Mouse (Mus musculus) erythroid progenitor cell, adult 5-6 weeks (primary cell): ENCODE data around the gene Spout1. TPM values are rescaled to one million over a fixed set of nuclear protein-coding genes. Genes with fewer than 3 reads are reported as not detected.

Experiments used
- ATAC-seq: replicated peaks from 2 replicates; pipeline ENCODE4 v1.8.0; 2016; ENCODE audit warnings: moderate number of reproducible peaks, mild to moderate bottlenecking, moderate TSS enrichment, inconsistent platforms; ENCODE audit not compliant: poor library complexity, low FRiP score, severe bottlenecking
- total RNA-seq, 2 experiments: library from RNA; stranded (forward) in 1 of 2; stranded (reverse) in 1 of 2; fragments of 150-400 nt in 1 of 2; fragments of 186-747, 209-891 nt in 1 of 2; gene quantifications; 2 replicates each; pipeline versions ENCODE4 v1.2.3 to v1.2.4; 2015 to 2017; ENCODE audit warnings: low replicate concordance in 2 of 2

Spout1 gene
- total RNA-seq (2015; ENCODE audit: low replicate concordance) (2.9 and 10.5 TPM in 2 replicates), total RNA-seq (2017; ENCODE audit: low replicate concordance) (3.5 and 7.6 TPM in 2 replicates)

DNA sequence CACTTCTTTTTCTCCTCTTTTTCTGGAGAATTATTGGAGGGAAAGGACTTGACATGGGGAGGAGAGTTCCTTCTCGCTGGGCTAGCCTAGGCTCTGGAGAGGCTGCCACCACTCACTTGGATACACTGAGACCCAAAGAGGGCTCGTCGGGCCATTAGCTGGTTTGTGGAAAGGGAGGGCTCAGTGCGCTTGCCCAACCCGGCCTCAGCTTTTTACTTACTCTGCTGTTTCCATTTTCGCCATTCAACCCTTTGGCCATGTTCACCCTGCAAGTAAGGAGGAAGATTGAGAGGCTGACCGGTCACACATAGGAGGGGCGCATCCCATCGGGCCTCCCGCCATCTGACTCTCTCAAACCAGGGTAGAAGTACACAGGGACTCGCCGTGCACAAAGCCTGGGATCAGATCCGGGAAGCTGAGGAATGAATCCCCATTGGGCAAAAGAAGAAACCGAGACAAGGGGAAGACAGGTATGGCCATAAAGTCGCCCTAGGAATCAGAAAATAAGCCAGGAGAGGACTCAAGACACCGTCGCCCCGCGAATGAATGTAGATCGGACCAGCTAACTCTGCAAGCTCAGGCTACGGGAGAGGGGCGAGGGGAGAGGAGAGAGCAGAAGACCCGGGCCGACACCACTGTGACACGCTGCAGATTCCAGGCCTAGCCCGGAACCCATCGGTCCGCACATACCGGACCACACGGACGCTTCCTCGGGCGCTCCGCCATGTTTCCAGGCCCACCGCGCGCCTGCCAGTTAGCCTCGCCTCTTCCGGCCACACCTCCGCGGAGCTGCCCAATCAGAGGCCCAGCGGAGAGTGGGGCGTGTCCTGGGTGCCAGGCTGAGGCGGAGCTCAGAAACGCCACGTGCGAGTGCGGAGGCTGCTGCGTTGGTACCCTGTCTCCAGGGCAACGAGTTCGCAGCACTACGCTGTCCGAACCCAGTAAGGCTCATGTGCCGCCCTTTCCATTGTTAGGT is at the start of gene Spout1:
Gene Spout1, minus strand, starts transcription at position 760 of the 976 bp plus-strand sequence.
- peak; percentile 99 for ATAC-seq

DNA sequence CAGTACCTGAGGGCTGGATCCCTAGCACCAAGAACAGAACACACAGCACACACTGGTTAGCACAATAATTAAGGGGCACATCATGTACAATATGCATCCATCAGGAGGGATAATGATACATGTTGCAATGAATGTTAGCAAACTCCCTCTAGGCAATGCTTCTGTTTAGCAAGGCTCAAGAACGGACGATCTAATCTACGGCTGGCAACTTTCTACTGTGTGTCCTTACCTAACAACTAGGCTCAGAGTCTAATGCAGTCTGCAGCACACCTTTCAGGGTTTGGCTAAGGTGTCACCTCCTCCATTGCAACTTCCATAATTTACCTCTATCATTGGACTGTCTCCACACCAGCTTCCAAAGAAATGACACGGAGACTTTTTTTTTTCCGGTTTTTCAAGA is 38.0 kb upstream of the Spout1 start:
- no peak for ATAC-seq

GRCm38 (mm10) chr2:30215493-30215892 is 37.2 kb upstream of the Spout1 start:
- ATAC-seq: no peak

DNA sequence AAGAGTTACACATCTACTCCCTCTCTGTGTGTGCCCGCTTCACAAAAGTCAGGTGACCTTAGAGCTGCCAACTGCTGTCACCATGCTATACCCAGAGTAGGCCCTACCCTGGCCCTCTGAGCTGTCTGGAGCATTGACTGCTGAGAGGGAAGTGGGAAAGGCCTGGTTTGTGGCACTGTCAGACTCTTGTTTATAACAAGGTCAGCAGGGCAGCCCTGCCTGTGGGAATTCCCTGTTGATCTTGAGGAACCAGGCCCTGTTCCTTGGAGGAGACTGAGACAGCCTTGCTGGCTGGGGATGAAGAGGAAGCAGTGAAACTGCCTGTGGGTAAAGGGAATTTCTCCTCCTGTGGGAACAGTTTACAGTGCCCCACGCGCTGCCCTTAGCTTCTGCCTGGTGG is 36.5 kb upstream of the Spout1 start:
- ATAC-seq: no peak

GRCm38 (mm10) chr2:30212951-30213350 is 34.7 kb upstream of the Spout1 start:
- no peak for ATAC-seq

DNA sequence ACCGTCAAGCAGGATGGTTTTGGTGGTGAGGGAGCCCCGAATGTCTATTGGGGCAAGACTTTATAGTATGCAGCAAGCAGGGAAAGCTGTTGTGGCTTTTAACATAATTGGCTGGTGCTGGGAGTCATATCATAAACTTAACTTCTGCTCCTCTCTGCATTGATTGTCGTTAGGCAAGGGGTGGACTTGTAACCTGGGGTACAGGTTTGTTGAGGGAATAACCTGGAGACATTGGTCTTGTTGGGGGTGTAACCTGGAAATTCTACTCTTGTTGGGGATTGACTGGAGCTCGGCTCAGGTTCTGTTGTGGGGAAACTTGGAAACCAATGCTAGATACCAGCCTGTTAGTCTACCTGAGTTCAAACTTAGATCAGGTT is 33.9 kb upstream of the Spout1 start:
- ATAC-seq: no peak

GRCm38 (mm10) chr2:30211408-30212168 is 33.3 kb upstream of the Spout1 start:
- ATAC-seq: no peak

DNA sequence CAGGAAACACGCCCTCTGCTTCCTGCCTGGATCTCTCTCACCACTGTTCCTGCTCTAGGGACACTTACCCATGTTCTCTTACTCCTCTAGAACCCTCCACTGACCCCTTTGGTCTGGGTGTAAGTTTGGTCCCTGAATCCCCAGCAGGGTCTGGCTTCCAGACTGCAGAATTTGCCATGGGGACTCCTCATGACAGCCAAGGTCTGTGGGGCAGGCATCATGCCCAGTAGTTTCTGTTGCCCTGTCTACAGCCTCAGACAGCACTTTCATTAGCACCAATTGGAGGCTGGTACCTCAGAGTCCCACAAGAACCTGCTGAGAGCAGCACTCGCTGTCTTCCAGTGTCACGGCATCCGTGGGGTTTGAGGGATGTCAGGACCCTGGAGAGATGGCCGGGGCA is 29.6 kb upstream of the Spout1 start:
- no peak for ATAC-seq

GRCm38 (mm10) chr2:30207401-30207800 is 29.1 kb upstream of the Spout1 start:
- no peak for ATAC-seq

DNA sequence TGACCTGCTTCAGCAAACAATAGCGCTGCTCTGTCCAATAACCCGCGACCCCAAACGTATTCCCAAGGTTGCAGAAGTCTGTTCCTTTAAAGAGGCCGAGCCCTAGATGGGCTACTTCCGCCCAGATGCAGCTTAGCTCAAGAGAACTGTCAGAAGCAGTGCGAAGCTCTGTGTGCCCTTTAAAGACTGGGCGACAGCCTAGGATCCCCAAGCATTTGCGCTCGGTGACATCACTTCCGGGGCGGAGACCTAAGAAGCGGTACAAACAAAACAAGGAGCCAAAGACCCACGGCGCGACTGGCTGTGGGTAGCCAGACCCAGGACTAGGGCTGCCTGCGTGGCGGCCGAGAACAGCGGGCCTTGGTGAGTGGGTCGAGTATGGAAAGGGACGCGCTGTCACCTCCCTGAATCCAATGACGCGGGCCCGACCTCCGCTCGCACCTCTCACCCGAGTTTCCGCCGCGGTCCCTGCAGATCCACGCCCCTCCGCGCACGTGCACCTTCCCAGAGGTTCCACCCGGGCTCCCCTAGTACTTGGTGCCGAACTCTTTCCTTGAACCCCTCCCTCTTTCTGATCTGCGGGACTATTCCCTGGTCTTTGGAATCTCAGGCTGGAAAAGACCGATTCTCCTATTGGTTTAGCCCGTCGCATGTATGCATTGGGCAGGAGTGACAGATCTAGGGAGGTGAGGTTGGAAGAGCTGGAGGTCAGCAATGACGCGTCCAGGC is 27.5 kb upstream of the Spout1 start, which contains the start of gene Kyat1:
Gene Kyat1, minus strand, starts transcription at position 219 of the 729 bp plus-strand sequence.
- ATAC-seq: peak; percentile 90

GRCm38 (mm10) chr2:30205255-30205628 is 27.0 kb upstream of the Spout1 start:
- ATAC-seq: no peak; the same call in 1 of the 2 replicates

DNA sequence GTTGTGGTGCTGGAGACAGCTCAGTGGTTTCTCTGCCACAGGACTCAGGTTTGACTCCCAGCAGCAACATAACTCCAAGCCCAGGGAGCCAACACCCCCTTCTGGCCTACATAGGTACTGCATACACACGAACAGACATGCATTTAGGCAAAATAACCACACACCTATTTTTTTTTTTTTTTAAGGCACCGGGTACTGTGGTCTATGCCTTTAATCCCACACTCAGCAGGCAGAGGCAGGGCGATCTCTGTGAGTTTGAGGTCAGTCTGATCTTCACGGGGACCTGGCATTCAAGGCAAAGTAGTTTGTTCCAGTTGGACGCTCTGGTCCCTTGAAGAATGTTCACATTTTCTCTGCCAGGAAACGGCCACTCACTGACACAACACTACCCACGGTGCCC is 25.2 kb upstream of the Spout1 start:
- no peak for ATAC-seq

DNA sequence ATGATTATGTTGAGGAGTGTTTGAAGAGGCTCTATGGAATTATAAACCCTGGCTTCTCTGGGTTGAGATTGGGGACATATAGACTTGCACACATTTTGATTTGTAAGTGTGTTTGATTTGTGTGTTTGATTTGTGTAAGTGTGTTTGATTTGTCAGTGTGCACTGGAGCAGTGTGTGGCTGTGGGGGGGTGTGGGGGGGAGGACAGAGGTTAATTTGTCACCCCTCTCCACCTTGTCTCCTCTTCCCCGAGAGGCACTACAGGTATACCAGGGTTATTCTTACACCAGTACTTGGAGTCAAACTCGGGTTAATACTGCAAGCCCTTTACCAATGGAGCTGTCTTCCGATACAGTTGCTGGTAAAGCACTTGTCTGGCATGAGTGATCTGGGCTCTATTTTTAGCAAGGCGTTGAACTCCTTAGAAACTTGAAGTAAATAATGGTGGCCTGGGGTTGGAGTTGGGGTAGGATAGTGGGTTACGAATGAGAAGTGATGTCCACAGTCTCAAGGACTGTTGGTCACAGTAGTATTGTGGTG is 22.2 kb upstream of the Spout1 start:
- no peak for ATAC-seq

DNA sequence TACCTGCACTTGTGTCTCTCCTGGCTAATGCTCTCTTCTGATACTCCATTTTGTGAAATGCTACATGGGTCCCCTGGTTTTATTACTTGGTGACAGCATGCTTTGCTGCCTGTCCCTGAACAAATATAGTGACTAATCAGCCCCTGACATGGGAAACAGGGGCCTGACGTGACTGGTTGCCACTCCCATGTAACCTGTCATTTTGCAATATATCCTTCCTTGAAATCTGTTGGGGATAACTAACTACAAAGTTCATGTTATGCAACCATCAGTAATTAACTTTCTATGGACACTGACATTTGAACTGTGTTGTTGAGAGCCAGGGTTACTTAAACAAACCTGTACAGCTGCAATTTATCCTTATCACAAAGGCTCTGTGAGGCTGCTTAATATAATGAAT is 21.7 kb upstream of the Spout1 start:
- ATAC-seq: no peak

GRCm38 (mm10) chr2:30198021-30198420 is 19.8 kb upstream of the Spout1 start:
- no peak for ATAC-seq

GRCm38 (mm10) chr2:30194656-30195055 is 16.4 kb upstream of the Spout1 start:
- no peak for ATAC-seq

GRCm38 (mm10) chr2:30191790-30192580 is 13.7 kb upstream of the Spout1 start:
- ATAC-seq: no peak

DNA sequence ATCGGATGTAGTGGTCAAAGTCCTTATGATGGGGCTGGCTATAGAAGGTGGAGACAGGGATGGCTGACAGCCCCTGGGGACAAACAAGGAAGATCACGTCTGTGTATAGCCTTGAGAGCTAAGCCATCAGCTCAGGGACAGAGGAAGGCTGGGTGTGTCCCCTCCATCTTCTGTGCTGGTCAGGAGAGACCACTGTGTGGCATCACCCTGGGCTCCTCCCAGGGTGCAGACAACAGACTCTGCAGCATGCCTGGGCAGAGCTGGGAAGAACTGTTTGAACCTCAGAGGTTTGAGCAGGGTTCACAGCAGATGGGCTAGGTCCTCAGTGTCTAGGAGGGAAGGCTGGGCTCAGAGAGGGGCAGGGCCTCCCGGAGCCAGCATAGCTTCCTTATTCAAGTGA is 7.4 kb upstream of the Spout1 start:
- ATAC-seq: no peak

DNA sequence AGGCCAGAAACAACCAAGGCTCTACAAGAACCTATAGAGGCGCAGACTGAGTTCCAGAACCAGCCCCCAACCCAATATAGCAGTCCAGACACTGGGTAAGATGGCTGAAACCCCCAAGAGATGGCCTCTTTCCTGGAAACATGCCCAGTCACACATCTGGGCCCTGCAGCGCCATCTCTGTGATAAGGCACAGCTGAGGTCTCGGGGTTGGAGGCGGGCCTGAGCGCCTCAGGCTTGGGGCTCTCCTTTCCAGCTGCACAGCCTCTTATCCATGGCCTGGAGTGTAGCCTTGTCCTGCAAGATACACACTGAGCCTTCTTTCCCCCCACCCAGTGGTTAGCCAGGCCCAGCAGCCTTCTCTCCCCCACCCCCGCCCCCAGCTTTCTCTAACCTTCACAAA is 7.0 kb upstream of the Spout1 start:
- ATAC-seq: 0 out of 2 replicates have a peak, but pooled peaks have one; percentile 37
